Mouse (Mus musculus): ENCODE measurements around the gene Polr2c. TPM values are rescaled to one million over a fixed set of nuclear protein-coding genes. Genes with fewer than 3 reads are reported as not detected.

The Polr2c gene
- polyA plus RNA-seq, 1 experiment from 2014 or later: 155 TPM

GRCm38 (mm10) chr8:94872156-94872555, 14.9 kb downstream of the Polr2c start:
- peaks cover 75% of the 10 kb centered on the region for H3K4me1 ChIP-seq
- 58% methylated on average over 3 of the region's 3 CpGs for WGBS

GRCm38 (mm10) chr8:94872576-94872975, 15.3 kb downstream of the Polr2c start:
- ATAC-seq (replicated peaks; ENCODE audit: low FRiP score): no peak
- H3K9ac ChIP-seq: no peak overlapping the region

More at GRCm38 (mm10) chr8:94872156-94872555, 14.9 kb downstream of the Polr2c start:
- H3K9ac ChIP-seq: no peak overlapping the region
- peaks cover 13% of the 10 kb centered on the region; the same call in 1 of the 2 replicates for H3K36me3 ChIP-seq
- 0 out of 2 replicates have a peak overlapping the region, but pooled peaks have one; percentile 10 for H3K4me3 ChIP-seq (replicated peaks)
- peaks cover 8% of the 10 kb centered on the region for H3K27me3 ChIP-seq
- H3K4me2 ChIP-seq: peak overlapping the region; percentile 92
- no peak for ATAC-seq (replicated peaks; ENCODE audit: low FRiP score)
- peak overlapping the region; percentile 78 for H3K27ac ChIP-seq
- no peaks in the 10 kb centered on the region for H3K9me3 ChIP-seq (replicated peaks)

DNA sequence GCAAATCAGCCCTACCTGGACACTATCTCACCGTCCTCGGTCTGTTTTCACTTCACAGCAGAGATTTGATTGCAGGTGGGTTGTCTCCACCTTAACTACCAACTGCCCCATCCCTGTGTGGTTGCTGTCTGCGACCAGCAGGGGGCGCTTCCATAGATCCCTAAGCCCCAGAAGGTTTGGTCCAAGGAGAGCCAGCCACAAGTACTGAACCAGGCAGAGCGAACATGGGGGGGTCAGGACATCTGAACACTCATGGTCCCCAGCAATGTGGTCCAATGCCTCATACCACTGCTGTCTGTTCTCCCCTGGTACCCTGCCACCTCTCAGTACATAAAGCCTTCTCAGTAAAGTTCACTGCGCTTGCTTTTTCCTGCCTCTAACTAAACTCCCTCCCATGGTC, 17.1 kb downstream of the Polr2c start:
- no peak for ATAC-seq (replicated peaks; ENCODE audit: low FRiP score)
- Histone ChIP-seq H3K4me2 (peak overlapping the region; percentile 87), H3K27me3 (peaks cover 8% of the 10 kb centered on the region), H3K9me3 (replicated peaks) (no peaks in the 10 kb centered on the region), H3K27ac (no peak overlapping the region), H3K4me3 (replicated peaks) (peak overlapping the region; percentile 66), H3K9ac (no peak overlapping the region), H3K4me1 (peaks cover 65% of the 10 kb centered on the region), H3K36me3 (no peaks in the 10 kb centered on the region)
- WGBS: 11% methylated on average over 6 of the region's 6 CpGs

More at GRCm38 (mm10) chr8:94872576-94872975, 15.3 kb downstream of the Polr2c start:
- Histone ChIP-seq H3K27me3 (peaks cover 8% of the 10 kb centered on the region), H3K36me3 (0 out of 2 replicates have a peak, but pooled peaks cover 9% of the 10 kb centered on the region), H3K9me3 (replicated peaks) (no peaks in the 10 kb centered on the region), H3K4me3 (replicated peaks) (0 out of 2 replicates have a peak overlapping the region, but pooled peaks have one; percentile 10), H3K27ac (peak overlapping the region; percentile 78; the same call in 1 of the 2 replicates), H3K4me1 (peaks cover 75% of the 10 kb centered on the region), H3K4me2 (peak overlapping the region; percentile 92)
- 86% methylated on average over 2 of the region's 2 CpGs for WGBS

DNA sequence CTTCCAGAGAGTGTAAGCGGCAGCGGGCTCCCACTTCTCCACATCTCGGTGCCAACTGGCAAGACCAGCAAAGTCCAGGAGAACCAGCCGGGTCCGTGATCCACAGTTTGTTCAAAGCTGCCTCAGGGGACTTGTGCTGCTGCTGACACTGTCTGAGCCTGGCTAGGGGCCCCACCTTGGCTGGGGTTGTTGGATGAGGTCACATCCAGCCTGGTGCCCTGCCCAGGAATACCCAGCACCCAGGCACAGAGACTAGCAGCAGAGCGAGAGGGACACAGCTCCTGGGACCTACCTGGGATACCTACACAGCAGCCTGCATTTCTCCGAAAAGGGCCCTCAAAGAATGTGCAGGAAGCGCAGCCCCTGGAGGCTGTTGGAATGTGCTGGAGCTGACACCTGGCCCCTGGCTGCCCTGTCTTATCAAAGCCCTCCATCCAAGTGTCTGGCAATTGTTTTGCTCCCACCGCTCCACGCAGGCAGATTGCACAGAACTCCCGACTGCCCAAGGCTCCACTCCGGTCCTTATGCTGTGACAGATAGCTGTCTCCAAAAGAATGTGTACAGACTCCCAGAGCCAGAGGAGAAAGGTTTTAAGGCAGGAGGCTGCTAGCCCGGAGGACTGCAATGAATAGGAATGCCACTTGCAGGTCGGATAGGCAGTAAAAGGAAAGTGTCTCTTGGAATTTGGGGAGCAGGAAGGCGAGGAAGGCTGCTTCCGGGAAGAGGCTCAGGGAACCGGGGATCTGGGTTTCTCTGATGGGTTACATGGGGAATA, 18.0 kb downstream of the Polr2c start:
- 14% methylated on average over 17 of the region's 17 CpGs for WGBS
- peak overlapping the region; percentile 66 for H3K4me3 ChIP-seq (replicated peaks)
- H3K9me3 ChIP-seq (replicated peaks): no peaks in the 10 kb centered on the region
- peaks cover 8% of the 10 kb centered on the region for H3K27me3 ChIP-seq
- H3K36me3 ChIP-seq: no peaks in the 10 kb centered on the region
- peak overlapping the region; percentile 79; the same call in 1 of the 2 replicates for H3K27ac ChIP-seq
- H3K4me1 ChIP-seq: peaks cover 56% of the 10 kb centered on the region
- no peak for ATAC-seq (replicated peaks; ENCODE audit: low FRiP score)
- H3K4me2 ChIP-seq: peak overlapping the region; percentile 87
- H3K9ac ChIP-seq: peak overlapping the region; percentile 62

- Histone ChIP-seq H3K9ac (peak overlapping the region; percentile 62), H3K9me3 (replicated peaks) (no peaks in the 10 kb centered on the region), H3K4me3 (replicated peaks) (peak overlapping the region; percentile 66), H3K4me1 (peaks cover 51% of the 10 kb centered on the region), H3K27ac (peak overlapping the region; percentile 79), H3K4me2 (peak overlapping the region; percentile 87), H3K27me3 (peaks cover 8% of the 10 kb centered on the region), H3K36me3 (no peaks in the 10 kb centered on the region)
- no peak; the same call in 1 of the 2 replicates for ATAC-seq (replicated peaks; ENCODE audit: low FRiP score)
- under 1% methylated on average over 20 of the region's 20 CpGs for WGBS
Measured at GRCm38 (mm10) chr8:94875871-94876150, 18.6 kb downstream of the Polr2c start.

DNA sequence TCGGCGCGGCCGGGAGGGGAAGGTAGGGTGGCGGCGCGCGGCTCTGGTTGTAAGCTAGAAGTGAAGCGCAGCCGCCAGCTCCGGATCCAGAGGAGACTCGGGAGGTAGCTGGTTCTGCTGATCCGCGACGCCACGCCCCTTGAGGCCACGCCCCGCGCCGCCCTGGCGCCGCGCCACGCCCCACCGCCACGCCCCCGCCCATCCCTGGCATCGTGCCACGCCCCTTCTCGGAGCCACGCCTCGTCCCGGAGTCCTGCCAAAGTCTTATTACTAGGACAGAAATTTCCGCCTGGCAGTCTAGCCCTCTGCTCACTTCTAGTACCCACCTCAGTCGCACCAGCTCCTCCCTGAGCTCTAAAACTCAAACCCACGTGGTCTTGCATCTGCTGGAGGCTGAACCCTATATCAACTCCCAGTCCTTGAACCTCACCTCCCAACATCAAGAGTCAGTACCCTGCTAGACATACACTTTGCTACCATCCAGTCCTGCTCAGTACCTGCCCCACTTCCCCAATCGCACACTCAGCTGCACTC, 19.0 kb downstream of the Polr2c start, which contains the start of gene Dok4:
Dok4 (minus strand) TSS at position 134 of the 534 bp plus-strand sequence.
- H3K36me3 ChIP-seq: no peaks in the 10 kb centered on the region
- peak within 1 kb of the TSS; percentile 87 for H3K4me2 ChIP-seq
- peak within 1 kb of the TSS; percentile 66 for H3K4me3 ChIP-seq (replicated peaks)
- no peaks in the 10 kb centered on the region for H3K9me3 ChIP-seq (replicated peaks)
- H3K4me1 ChIP-seq: peaks cover 47% of the 10 kb centered on the region
- peak; percentile 86 for ATAC-seq (replicated peaks; ENCODE audit: low FRiP score)
- H3K9ac ChIP-seq: peak within 1 kb of the TSS; percentile 62
- under 1% methylated on average over 33 of the region's 37 CpGs for WGBS
- H3K27ac ChIP-seq: peak within 1 kb of the TSS; percentile 79
- peaks cover 8% of the 10 kb centered on the region for H3K27me3 ChIP-seq

DNA sequence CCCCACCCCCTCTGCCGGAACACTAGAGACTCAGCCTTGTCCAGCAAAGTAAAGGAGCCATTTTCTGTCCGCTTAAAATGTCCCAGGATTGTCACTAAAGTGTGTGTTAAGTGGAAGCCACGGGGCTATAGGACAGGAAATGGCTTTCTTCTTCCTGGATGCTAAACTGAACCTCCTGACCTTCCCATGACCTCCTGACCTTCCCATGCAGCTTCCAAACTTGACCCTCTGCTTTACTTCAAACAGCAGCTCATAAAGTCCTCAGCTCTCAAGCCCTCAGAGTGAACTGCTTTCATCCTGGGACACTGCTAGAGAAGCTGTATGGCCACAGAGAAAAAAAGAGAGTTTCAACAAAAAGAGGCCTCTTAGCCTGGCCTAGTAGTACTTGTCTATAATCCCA, 19.6 kb downstream of the Polr2c start:
- peaks cover 8% of the 10 kb centered on the region for H3K27me3 ChIP-seq
- H3K27ac ChIP-seq: peak overlapping the region; percentile 68
- peak overlapping the region; percentile 87 for H3K4me2 ChIP-seq
- no peak overlapping the region for H3K9ac ChIP-seq
- no peak overlapping the region for H3K4me3 ChIP-seq (replicated peaks)
- H3K9me3 ChIP-seq (replicated peaks): no peaks in the 10 kb centered on the region
- ATAC-seq (replicated peaks; ENCODE audit: low FRiP score): no peak
- 21% methylated on average over 3 of the region's 3 CpGs for WGBS
- H3K36me3 ChIP-seq: no peaks in the 10 kb centered on the region
- H3K4me1 ChIP-seq: peaks cover 41% of the 10 kb centered on the region

DNA sequence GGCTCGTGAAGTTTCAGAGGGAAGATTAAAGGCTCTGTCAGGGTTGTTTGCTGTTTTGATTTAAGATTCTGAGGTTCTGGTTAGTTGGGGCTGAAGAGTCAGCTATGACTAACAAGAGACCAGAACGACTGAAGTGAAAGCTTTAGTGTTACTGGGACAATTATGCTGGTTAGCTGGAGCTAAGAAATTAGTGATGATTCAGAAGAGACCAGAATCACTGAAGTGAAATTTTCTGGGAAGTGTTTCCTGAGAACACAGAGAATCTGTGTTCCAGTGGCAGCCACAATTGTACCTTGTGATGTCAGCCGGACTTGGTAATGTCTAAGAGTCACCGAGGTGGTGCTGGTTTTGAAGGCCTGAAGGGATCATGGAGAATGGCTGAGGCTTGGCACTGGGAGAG, 23.5 kb downstream of the Polr2c start:
- Histone ChIP-seq H3K27me3 (no peaks in the 10 kb centered on the region), H3K4me2 (no peak overlapping the region), H3K27ac (no peak overlapping the region), H3K36me3 (no peaks in the 10 kb centered on the region), H3K4me1 (peaks cover 12% of the 10 kb centered on the region), H3K9me3 (replicated peaks) (no peaks in the 10 kb centered on the region), H3K4me3 (replicated peaks) (no peak overlapping the region), H3K9ac (no peak overlapping the region)
- ATAC-seq (replicated peaks; ENCODE audit: low FRiP score): no peak
- WGBS: 70% methylated on average over 4 of the region's 4 CpGs

DNA sequence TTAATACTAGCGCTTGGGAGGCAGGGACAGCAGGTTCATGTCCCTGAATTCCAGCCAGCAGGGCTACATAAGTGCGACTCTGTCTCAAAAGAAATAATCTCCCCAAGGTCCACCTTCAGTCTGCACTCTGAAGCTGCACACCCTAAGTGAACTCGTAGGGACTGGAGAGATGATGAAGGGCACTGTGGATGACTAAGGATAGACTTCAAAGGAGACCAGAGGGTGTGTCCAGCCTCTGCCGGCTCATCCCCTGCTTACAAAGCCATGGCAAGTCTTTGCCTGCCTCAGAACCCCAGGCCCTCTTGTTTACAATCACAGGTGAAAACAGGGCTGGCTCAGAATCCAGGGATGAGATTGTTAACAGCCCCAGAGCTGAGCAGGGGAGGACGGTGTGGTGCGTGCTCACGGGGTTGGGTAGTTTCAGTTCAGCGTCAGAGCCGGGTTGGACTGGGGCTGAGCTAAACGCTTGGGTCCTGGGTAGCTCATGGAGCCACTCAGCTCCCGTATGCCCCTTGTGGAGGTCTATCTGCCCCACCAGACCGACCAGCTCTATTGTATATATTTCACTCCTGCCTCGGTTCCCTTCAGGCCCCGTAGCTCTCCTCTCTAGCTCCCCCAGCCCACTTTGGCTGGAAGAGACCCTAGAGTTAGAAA, 31.3 kb downstream of the Polr2c start:
- Histone ChIP-seq H3K27me3 (0 out of 2 replicates have a peak, but pooled peaks cover 9% of the 10 kb centered on the region), H3K36me3 (no peaks in the 10 kb centered on the region), H3K4me3 (replicated peaks) (no peak overlapping the region), H3K4me1 (no peaks in the 10 kb centered on the region), H3K4me2 (peak overlapping the region; percentile 24), H3K9ac (no peak overlapping the region), H3K27ac (no peak overlapping the region), H3K9me3 (replicated peaks) (no peaks in the 10 kb centered on the region)
- 31% methylated on average over 14 of the region's 14 CpGs for WGBS
- ATAC-seq (replicated peaks; ENCODE audit: low FRiP score): no peak

DNA sequence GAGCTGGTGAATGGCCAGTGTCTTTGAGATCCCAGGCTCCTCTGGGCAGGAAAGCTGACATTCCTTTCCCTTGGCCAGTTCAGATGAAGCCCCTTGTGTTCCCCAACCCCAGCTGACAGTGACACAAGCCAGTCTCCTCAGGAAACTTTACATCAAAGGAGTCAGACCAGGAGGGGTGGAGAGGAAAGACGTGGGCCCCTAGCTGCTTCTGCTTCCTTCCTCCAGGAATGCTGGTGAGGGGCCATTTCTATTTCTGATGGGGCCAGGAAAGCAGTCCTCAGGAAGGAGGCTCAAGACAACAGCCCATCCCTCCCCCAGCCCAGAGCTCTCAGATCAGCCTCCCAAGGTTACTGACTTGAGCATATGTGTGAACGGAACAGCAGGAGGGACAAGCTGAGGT, 35.7 kb downstream of the Polr2c start:
- H3K9ac ChIP-seq: no peak overlapping the region
- no peaks in the 10 kb centered on the region for H3K9me3 ChIP-seq (replicated peaks)
- H3K27ac ChIP-seq: peak overlapping the region; percentile 11; the same call in 1 of the 2 replicates
- 0 out of 2 replicates have a peak, but pooled peaks have one; percentile 20 for ATAC-seq (replicated peaks; ENCODE audit: low FRiP score)
- H3K36me3 ChIP-seq: no peaks in the 10 kb centered on the region
- H3K4me2 ChIP-seq: no peak overlapping the region
- WGBS: 28% methylated on average over 2 of the region's 2 CpGs
- H3K4me1 ChIP-seq: 0 out of 2 replicates have a peak, but pooled peaks cover 4% of the 10 kb centered on the region
- 0 out of 2 replicates have a peak, but pooled peaks cover 9% of the 10 kb centered on the region for H3K27me3 ChIP-seq
- no peak overlapping the region for H3K4me3 ChIP-seq (replicated peaks)

- H3K27me3 ChIP-seq: no peaks in the 10 kb centered on the region
- H3K27ac ChIP-seq: no peak overlapping the region
- peak overlapping the region; percentile 11; the same call in 1 of the 2 replicates for H3K9ac ChIP-seq
- peak overlapping the region; percentile 55 for H3K4me2 ChIP-seq
- H3K4me3 ChIP-seq (replicated peaks): peak overlapping the region; percentile 27
- WGBS: 9% methylated on average over 11 of the region's 11 CpGs
- H3K36me3 ChIP-seq: peaks cover 16% of the 10 kb centered on the region
- no peaks in the 10 kb centered on the region for H3K9me3 ChIP-seq (replicated peaks)
- peaks cover 52% of the 10 kb centered on the region for H3K4me1 ChIP-seq
- ATAC-seq (replicated peaks; ENCODE audit: low FRiP score): peak; percentile 65
Measured at GRCm38 (mm10) chr8:94899262-94899661, 42.0 kb downstream of the Polr2c start.

- peaks cover 61% of the 10 kb centered on the region for H3K4me1 ChIP-seq
- WGBS: 20% methylated on average over 6 of the region's 6 CpGs
- no peak overlapping the region for H3K4me3 ChIP-seq (replicated peaks)
- no peaks in the 10 kb centered on the region for H3K27me3 ChIP-seq
- no peak for ATAC-seq (replicated peaks; ENCODE audit: low FRiP score)
- peaks cover 27% of the 10 kb centered on the region for H3K36me3 ChIP-seq
- H3K27ac ChIP-seq: peak overlapping the region; percentile 74
- H3K4me2 ChIP-seq: peak overlapping the region; percentile 28
- H3K9me3 ChIP-seq (replicated peaks): no peaks in the 10 kb centered on the region
- H3K9ac ChIP-seq: no peak overlapping the region
Measured at GRCm38 (mm10) chr8:94900617-94901016, 43.4 kb downstream of the Polr2c start.

Measured in kidney, embryonic 15.5 days (tissue).